Mouse (Mus musculus) bone marrow macrophage, adult 2 months (primary cell): ENCODE results near the gene Nudt19.

Experiments used
- CTCF ChIP-seq: IDR thresholded peaks from 2 replicates; pipeline ENCODE4 v1.5.1; 2012; ENCODE audit warnings: low read depth, mild to moderate bottlenecking, low read length, moderate library complexity
- POLR2A ChIP-seq: IDR thresholded peaks from 2 replicates; pipeline ENCODE4 v1.6.1; 2012; ENCODE audit warnings: mild to moderate bottlenecking, low read depth, low read length, borderline replicate concordance

GRCm38 (mm10) chr7:35594311-35594710, 38.2 kb upstream of the Nudt19 start:
- TF ChIP-seq POLR2A, result no peak
- TF ChIP-seq CTCF, result no peak
